Mouse (Mus musculus) right cerebral cortex, postnatal 10 days (tissue): ENCODE results near the gene Rin2.
A peak's percentile ranks its signal among the peaks of the same experiment; 100 is the strongest.

ENCODE experiments used
- DNase-seq, 2 experiments: peaks; one replicate each; pipeline ENCODE4 v3.0.0; 2021; ENCODE audit warnings: low spot score in 2 of 2

Gene Rin2

GRCm38 (mm10) chr2:145730189-145730880 is 55.3 kb downstream of the Rin2 start:
- no peak for DNase-seq

- DNase-seq = no peak
These were observed 55.9 kb downstream of the Rin2 start for GRCm38 (mm10) chr2:145730905-145731304.

- DNase-seq = no peak
These were observed 60.1 kb downstream of the Rin2 start for GRCm38 (mm10) chr2:145735079-145735478.

GRCm38 (mm10) chr2:145736543-145736942 is 61.5 kb downstream of the Rin2 start:
- DNase-seq = no peak

GRCm38 (mm10) chr2:145737196-145737595 is 62.2 kb downstream of the Rin2 start:
- DNase-seq = no peak

GRCm38 (mm10) chr2:145740729-145741128 is 65.7 kb downstream of the Rin2 start:
- no peak for DNase-seq

GRCm38 (mm10) chr2:145742795-145743710 is 68.0 kb downstream of the Rin2 start:
- DNase-seq = no peak

- DNase-seq = no peak
These were observed 71.4 kb downstream of the Rin2 start for GRCm38 (mm10) chr2:145746406-145746805.

GRCm38 (mm10) chr2:145749645-145750044 is 74.6 kb downstream of the Rin2 start:
- no peak for DNase-seq

- peak; percentile 54 for DNase-seq
These were observed 77.6 kb downstream of the Rin2 start for GRCm38 (mm10) chr2:145752572-145752971.

GRCm38 (mm10) chr2:145753973-145754372 is 79.0 kb downstream of the Rin2 start:
- DNase-seq = no peak

GRCm38 (mm10) chr2:145755864-145756822 is 81.1 kb downstream of the Rin2 start:
- no peak for DNase-seq

GRCm38 (mm10) chr2:145760121-145760520 is 85.1 kb downstream of the Rin2 start:
- no peak for DNase-seq

- DNase-seq = no peak
These were observed 86.4 kb downstream of the Rin2 start for GRCm38 (mm10) chr2:145761436-145761835.

GRCm38 (mm10) chr2:145769964-145770363 is 94.9 kb downstream of the Rin2 start:
- no peak for DNase-seq

- DNase-seq = no peak
These were observed 95.9 kb downstream of the Rin2 start for GRCm38 (mm10) chr2:145770730-145771536.

- DNase-seq = peak in 1 of 2 experiments; percentile 31
These were observed 108.2 kb downstream of the Rin2 start for GRCm38 (mm10) chr2:145783247-145783646.

GRCm38 (mm10) chr2:145784246-145784935 is 109.4 kb downstream of the Rin2 start:
- peak; percentile 55 to 60 for DNase-seq

GRCm38 (mm10) chr2:145784964-145785363 is 109.9 kb downstream of the Rin2 start:
- DNase-seq = no peak
